Mouse (Mus musculus): ENCODE measurements around the gene Rhobtb1. TPM values are rescaled to one million over a fixed set of nuclear protein-coding genes. Genes with fewer than 3 reads are reported as not detected.

The Rhobtb1 gene
- polyA plus RNA-seq, 1 experiment from 2014 or later = 17.4 TPM

DNA sequence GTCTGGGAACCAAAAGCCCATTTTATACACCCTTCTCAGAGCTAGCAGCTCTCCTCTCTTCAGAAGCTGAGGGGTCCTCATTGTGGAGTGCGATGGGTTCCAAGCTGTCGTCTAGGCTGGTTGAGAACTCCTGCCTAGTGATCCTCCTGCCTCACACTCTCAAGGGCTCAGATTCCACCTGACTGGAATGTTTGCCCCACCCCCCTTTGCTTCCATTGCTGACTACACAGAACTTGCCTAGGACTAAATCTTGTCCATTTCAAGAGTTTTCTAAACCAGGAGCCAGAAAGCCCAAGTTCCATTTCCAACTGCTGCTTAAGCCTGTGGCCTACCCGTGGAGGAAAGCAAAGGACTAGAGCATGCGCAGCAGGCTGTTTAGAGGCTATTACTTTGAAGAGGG lies 184.4 kb downstream of the Rhobtb1 start:
- Histone ChIP-seq H3K36me3 (ENCODE audit: control insufficient read depth, insufficient read depth, low read length) (peaks cover 42% of the 10 kb centered on the region), H3K4me3 (ENCODE audit: low read depth, low read length) (no peak overlapping the region), H3K9ac (ENCODE audit: low read depth, low read length) (no peak overlapping the region), H3K27ac (ENCODE audit: low read depth, low read length) (no peak overlapping the region), H3K4me1 (replicated peaks; ENCODE audit: control insufficient read depth, insufficient read depth, low read length) (no peaks in the 10 kb centered on the region), H3K4me2 (no peak overlapping the region), H3K27me3 (replicated peaks; ENCODE audit: control insufficient read depth, insufficient read depth, low read length) (no peaks in the 10 kb centered on the region), H3K9me3 (ENCODE audit: control insufficient read depth, low read length) (no peaks in the 10 kb centered on the region)
- peak; percentile 11; the same call in 1 of the 2 replicates for ATAC-seq (replicated peaks; ENCODE audit: low FRiP score)
- 83% methylated on average over 4 of the region's 4 CpGs for WGBS
- no peak for DNase-seq (ENCODE audit: low spot score)

DNA sequence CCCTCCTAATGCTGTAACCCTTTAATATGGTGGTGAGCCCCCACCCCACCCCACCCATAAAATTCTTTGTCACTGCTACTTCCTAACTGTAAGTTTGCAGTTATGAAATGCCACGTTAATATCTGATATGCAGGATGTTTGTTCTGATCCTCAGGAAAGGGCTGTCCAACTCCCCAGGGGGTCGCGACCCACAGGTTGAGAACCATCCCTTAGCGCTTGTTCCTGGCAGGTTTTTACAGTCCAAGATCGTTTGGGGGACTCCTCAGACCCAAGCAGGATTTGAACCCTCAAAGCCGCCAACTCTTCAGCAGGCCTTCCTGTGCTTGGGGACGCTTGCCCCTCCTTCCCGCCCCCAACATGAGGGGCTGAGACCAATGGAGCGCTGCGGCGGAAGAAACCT lies 185.0 kb downstream of the Rhobtb1 start:
- Histone ChIP-seq H3K36me3 (ENCODE audit: control insufficient read depth, insufficient read depth, low read length) (peaks cover 46% of the 10 kb centered on the region), H3K27ac (ENCODE audit: low read depth, low read length) (no peak overlapping the region), H3K9me3 (ENCODE audit: control insufficient read depth, low read length) (no peaks in the 10 kb centered on the region), H3K27me3 (replicated peaks; ENCODE audit: control insufficient read depth, insufficient read depth, low read length) (no peaks in the 10 kb centered on the region), H3K4me3 (ENCODE audit: low read depth, low read length) (no peak overlapping the region), H3K9ac (ENCODE audit: low read depth, low read length) (no peak overlapping the region), H3K4me2 (no peak overlapping the region), H3K4me1 (replicated peaks; ENCODE audit: control insufficient read depth, insufficient read depth, low read length) (no peaks in the 10 kb centered on the region)
- no peak for DNase-seq (ENCODE audit: low spot score)
- WGBS = 92% methylated on average over 11 of the region's 11 CpGs
- no peak for ATAC-seq (replicated peaks; ENCODE audit: low FRiP score)

DNA sequence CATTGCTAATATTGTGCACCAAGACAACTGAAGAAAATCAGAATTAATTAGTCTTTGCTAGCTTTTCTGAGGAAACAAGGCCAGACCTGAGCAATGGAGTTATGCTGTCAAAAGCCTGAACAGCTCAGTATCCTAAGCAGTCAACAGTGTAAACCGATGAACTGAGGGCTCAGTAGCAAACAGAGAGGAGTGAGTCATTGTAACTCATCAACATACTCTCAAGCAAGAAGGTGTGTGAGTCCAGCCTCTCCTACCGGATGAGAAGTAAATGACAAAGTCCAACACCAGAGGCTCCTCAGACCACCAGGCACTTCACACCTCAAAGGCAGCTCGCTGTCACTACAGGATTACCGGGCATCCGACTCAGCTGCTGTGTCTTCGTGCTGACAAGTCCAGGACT lies 188.8 kb downstream of the Rhobtb1 start:
- Histone ChIP-seq H3K4me1 (replicated peaks; ENCODE audit: control insufficient read depth, insufficient read depth, low read length) (no peaks in the 10 kb centered on the region; the same call in 1 of the 2 replicates), H3K9me3 (ENCODE audit: control insufficient read depth, low read length) (no peaks in the 10 kb centered on the region), H3K27me3 (replicated peaks; ENCODE audit: control insufficient read depth, insufficient read depth, low read length) (no peaks in the 10 kb centered on the region), H3K9ac (ENCODE audit: low read depth, low read length) (no peak overlapping the region), H3K36me3 (ENCODE audit: control insufficient read depth, insufficient read depth, low read length) (peaks cover 77% of the 10 kb centered on the region), H3K27ac (ENCODE audit: low read depth, low read length) (no peak overlapping the region), H3K4me2 (no peak overlapping the region), H3K4me3 (ENCODE audit: low read depth, low read length) (no peak overlapping the region)
- ATAC-seq (replicated peaks; ENCODE audit: low FRiP score) (no peak), DNase-seq (ENCODE audit: low spot score) (no peak)
- 94% methylated on average over 6 of the region's 6 CpGs for WGBS

Other genes starting within 250 kb of the Rhobtb1 start
- gene A930033H14Rik, start 61.7 kb downstream of the Rhobtb1 start, polyA plus RNA-seq (2014; fragmentation: Nextera tagmentation; extraction: Ambion mirVana) = 1.1 and 1.6 TPM in 2 replicates
- 441 and 474 TPM in 2 replicates for gene Cdk1, start 201.5 kb downstream of the Rhobtb1 start, polyA plus RNA-seq (2014; fragmentation: Nextera tagmentation; extraction: Ambion mirVana)
- 13.4 and 16.1 TPM in 2 replicates for gene Ank3, start 247.3 kb downstream of the Rhobtb1 start, polyA plus RNA-seq (2014; fragmentation: Nextera tagmentation; extraction: Ambion mirVana)